Comparison of ENCODE assay signal across 17 mouse cellular contexts in genomic region chr16:54770871-54771270, GRCm38 (mm10).
"Had no signal": no experiment of that assay in that cellular context is flagged by ENCODE, and none has a peak within 500 bp of the region (broad histone marks: within the 10 kb centered on the region; RNA-seq: fewer than 3 reads in every experiment).

No protein-coding gene starts in this region.

- ATAC-seq: intestine, embryonic 15.5 days; midbrain, embryonic 13.5 days had no signal

- H3K9me3 ChIP-seq: intestine, embryonic 15.5 days; kidney, embryonic 15.5 days; limb, embryonic 10.5 days; liver, embryonic 15.5 days; megakaryocyte, embryonic 14.5 days; midbrain, embryonic 13.5 days; neural tube, embryonic 15.5 days had no signal

- H3K4me3 ChIP-seq: intestine, embryonic 15.5 days; kidney, embryonic 15.5 days; left cerebral cortex, adult 2 months; limb, embryonic 10.5 days; liver, embryonic 15.5 days; megakaryocyte, embryonic 14.5 days; midbrain, embryonic 13.5 days; myocyte; neural tube, embryonic 15.5 days had no signal

- H3K9ac ChIP-seq: intestine, embryonic 15.5 days; kidney, embryonic 15.5 days; liver, embryonic 15.5 days; midbrain, embryonic 13.5 days; neural tube, embryonic 15.5 days had no signal

- H3K27me3 ChIP-seq: intestine, embryonic 15.5 days; kidney, embryonic 15.5 days; liver, embryonic 15.5 days; megakaryocyte, embryonic 14.5 days; midbrain, embryonic 13.5 days; neural tube, embryonic 15.5 days had no signal

- H3K36me3 ChIP-seq: intestine, embryonic 15.5 days; kidney, embryonic 15.5 days; limb, embryonic 10.5 days; liver, embryonic 15.5 days; midbrain, embryonic 13.5 days; neural tube, embryonic 15.5 days had no signal

- DNase-seq: kidney, adult 18-20 months; kidney, postnatal 25 days; right cerebral cortex, postnatal 4 days; spleen, adult 18-20 months; thymus, adult 18-20 months; thymus, postnatal 14 days had no signal

- H3K4me2 ChIP-seq: intestine, embryonic 15.5 days; kidney, embryonic 15.5 days; liver, embryonic 11.5 days; liver, embryonic 15.5 days; midbrain, embryonic 13.5 days; neural tube, embryonic 15.5 days had no signal

- H3K4me1 ChIP-seq: intestine, embryonic 15.5 days; kidney, embryonic 15.5 days; limb, embryonic 10.5 days; liver, embryonic 15.5 days; megakaryocyte, embryonic 14.5 days; midbrain, embryonic 13.5 days; neural tube, embryonic 15.5 days had no signal

- H3K27ac ChIP-seq: intestine, embryonic 15.5 days; kidney, embryonic 15.5 days; left cerebral cortex, adult 2 months; limb, embryonic 10.5 days; liver, embryonic 15.5 days; macrophage; midbrain, embryonic 13.5 days; neural tube, embryonic 15.5 days had no signal
